Mouse (Mus musculus) lung, embryonic 15.5 days (tissue): ENCODE results near the gene Jade1. TPM values are rescaled to one million over a fixed set of nuclear protein-coding genes. Genes with fewer than 3 reads are reported as not detected.

Source experiments
- ATAC-seq: fragments of 200-750 bp; cut with Nextera tagmentation; 2 replicates; pipeline ENCODE4 v1.8.0; 2017; ENCODE audit warnings: moderate number of reproducible peaks, borderline replicate concordance; ENCODE audit not compliant: low FRiP score, low TSS enrichment; ENCODE audit errors: extremely low read depth
- H3K27ac ChIP-seq: fragments of 300-500 bp; sonication (generic); 2 replicates; pipeline ENCODE4 v1.5.1; 2015; ENCODE audit warnings: moderate library complexity, mild to moderate bottlenecking, inconsistent platforms
- H3K27me3 ChIP-seq: fragments of 300-500 bp; sonication (generic); 2 replicates; pipeline ENCODE4 v1.6.1; 2015; ENCODE audit warnings: inconsistent platforms
- H3K36me3 ChIP-seq: fragments of 300-500 bp; sonication (generic); 2 replicates; pipeline ENCODE4 v1.6.1; 2015; ENCODE audit warnings: inconsistent platforms
- H3K4me1 ChIP-seq: fragments of 300-500 bp; sonication (generic); 2 replicates; pipeline ENCODE4 v1.6.1; 2015; ENCODE audit warnings: inconsistent platforms
- H3K4me2 ChIP-seq: fragments of 300-500 bp; sonication (generic); 2 replicates; pipeline ENCODE4 v1.6.1; 2015; ENCODE audit warnings: inconsistent platforms, mild to moderate bottlenecking, moderate library complexity
- H3K4me3 ChIP-seq: fragments of 300-500 bp; sonication (generic); 2 replicates; pipeline ENCODE4 v1.5.1; 2015; ENCODE audit warnings: mild to moderate bottlenecking, inconsistent platforms
- H3K9ac ChIP-seq: fragments of 300-500 bp; sonication (generic); 2 replicates; pipeline ENCODE4 v1.6.1; 2015; ENCODE audit warnings: inconsistent platforms
- H3K9me3 ChIP-seq: fragments of 300-500 bp; sonication (generic); 2 replicates; pipeline ENCODE4 v1.6.1; 2016; ENCODE audit warnings: inconsistent platforms
- WGBS: fragments of 180-500 bp; shearing (Covaris S2); methylation state at CpG from one replicate; pipeline ENCODE4 v1.1.7; 2015; 5-methylcytosine and 5-hydroxymethylcytosine counted together
- polyA plus RNA-seq: library from polyadenylated mRNA; unstranded; fragments of >200 nt; fragmentation: Nextera tagmentation; extraction: Ambion mirVana; gene quantifications from 2 replicates; pipeline ENCODE4 v1.2.1, GENCODE M21; 2015

Gene Jade1
- polyA plus RNA-seq, 1 experiment from 2014 or later, result 10.9 TPM

GRCm38 (mm10) chr3:41523460-41523859, 32.1 kb upstream of the Jade1 start:
- 85% methylated on average over 4 of the region's 4 CpGs for WGBS
- H3K4me2 ChIP-seq, result no peak overlapping the region
- no peaks in the 10 kb centered on the region for H3K9me3 ChIP-seq
- no peak overlapping the region for H3K4me3 ChIP-seq
- H3K27me3 ChIP-seq, result no peaks in the 10 kb centered on the region
- no peak overlapping the region for H3K27ac ChIP-seq
- peaks cover 12% of the 10 kb centered on the region for H3K4me1 ChIP-seq
- no peak overlapping the region for H3K9ac ChIP-seq
- ATAC-seq, result no peak
- H3K36me3 ChIP-seq, result no peaks in the 10 kb centered on the region

DNA sequence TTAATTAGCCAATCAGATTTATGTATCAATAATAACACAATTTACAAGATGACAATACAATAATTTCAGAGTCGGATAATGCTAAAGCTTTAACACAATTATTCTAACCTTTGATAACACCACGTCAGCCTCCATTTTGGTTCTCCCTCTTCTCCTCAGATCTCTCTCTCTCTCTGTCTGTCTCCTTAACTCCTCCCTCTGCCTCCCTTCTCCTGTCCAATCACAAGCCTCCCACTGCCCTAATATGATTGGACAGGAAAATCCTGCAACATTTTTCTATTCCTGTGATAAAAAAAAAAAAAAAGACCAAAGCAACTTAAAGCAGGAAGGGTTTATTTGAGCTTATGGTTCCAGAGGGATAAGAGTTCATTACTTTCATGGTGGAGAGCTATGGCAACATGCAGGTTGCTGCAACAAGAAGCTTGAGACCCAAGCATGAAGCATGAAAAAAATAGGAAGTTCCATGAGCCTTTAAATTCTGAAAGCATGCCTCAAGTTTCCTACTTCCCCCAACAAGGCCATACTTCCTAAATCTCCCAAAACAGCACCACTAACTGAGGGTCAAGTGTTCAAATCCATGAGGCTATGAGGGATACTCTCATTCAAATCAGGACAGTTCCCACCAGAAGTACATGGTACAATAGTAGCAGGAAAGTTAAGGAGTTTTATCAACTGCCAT, 27.1 kb upstream of the Jade1 start:
- Histone ChIP-seq H3K27me3 (no peaks in the 10 kb centered on the region), H3K4me3 (no peak overlapping the region), H3K9me3 (no peaks in the 10 kb centered on the region), H3K27ac (no peak overlapping the region), H3K9ac (no peak overlapping the region), H3K4me2 (no peak overlapping the region), H3K4me1 (peaks cover 11% of the 10 kb centered on the region), H3K36me3 (no peaks in the 10 kb centered on the region)
- no peak for ATAC-seq
- WGBS, result 97% methylated on average over 2 of the region's 2 CpGs

- H3K36me3 ChIP-seq, result no peaks in the 10 kb centered on the region
- WGBS, result 55% methylated on average over 3 of the region's 3 CpGs
These were observed 25.4 kb upstream of the Jade1 start for GRCm38 (mm10) chr3:41530156-41530555.

DNA sequence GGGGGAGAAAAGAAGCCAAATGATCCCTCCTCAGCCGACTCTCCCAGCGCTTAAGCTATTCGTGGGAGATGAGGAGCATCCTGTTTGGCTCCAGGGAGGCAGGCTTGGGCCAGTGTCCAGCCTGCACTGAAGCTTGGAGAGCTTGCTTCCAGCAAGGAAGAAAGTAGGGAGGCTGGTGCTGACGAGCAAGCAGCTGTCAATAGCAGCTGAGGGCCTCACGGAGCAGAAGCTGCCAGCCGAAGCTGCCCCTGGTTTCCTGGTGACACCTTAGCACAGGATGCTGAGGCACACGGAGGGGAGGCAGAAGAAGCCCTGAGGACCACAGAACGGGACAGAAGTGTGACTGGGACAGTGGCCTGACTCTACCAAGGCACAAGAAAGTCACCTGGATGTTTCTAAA, 24.0 kb upstream of the Jade1 start:
- 11% methylated on average over 8 of the region's 8 CpGs for WGBS
- Histone ChIP-seq H3K9me3 (no peaks in the 10 kb centered on the region), H3K36me3 (no peaks in the 10 kb centered on the region), H3K4me2 (no peak overlapping the region), H3K4me3 (no peak overlapping the region), H3K27ac (no peak overlapping the region), H3K4me1 (peaks cover 12% of the 10 kb centered on the region), H3K9ac (no peak overlapping the region), H3K27me3 (no peaks in the 10 kb centered on the region)
- peak; percentile 52; the same call in 1 of the 2 replicates for ATAC-seq

More at GRCm38 (mm10) chr3:41530156-41530555, 25.4 kb upstream of the Jade1 start:
- peaks cover 12% of the 10 kb centered on the region for H3K4me1 ChIP-seq
- no peak for ATAC-seq
- no peak overlapping the region for H3K27ac ChIP-seq
- H3K4me3 ChIP-seq, result no peak overlapping the region
- no peaks in the 10 kb centered on the region for H3K9me3 ChIP-seq
- H3K9ac ChIP-seq, result no peak overlapping the region
- no peak overlapping the region for H3K4me2 ChIP-seq
- no peaks in the 10 kb centered on the region for H3K27me3 ChIP-seq

DNA sequence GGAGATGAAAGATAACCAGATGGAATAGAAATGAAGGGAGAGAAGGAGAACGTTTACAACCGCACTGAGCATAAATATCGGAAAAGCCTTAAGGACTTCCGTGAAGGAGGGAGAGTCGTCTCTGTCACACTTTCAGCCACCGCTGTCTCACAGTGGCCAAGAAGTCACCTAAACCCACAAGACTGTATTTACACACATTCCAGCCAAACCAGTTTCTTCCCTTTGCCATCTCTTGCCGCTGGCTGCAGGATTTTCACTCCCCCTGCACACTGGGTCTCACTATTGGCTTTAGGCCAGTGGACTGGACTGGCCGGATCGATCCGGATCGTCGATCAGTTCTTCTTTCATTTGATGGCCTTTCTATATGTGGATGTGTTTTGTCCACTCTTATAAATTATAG, 23.4 kb upstream of the Jade1 start:
- no peak overlapping the region for H3K27ac ChIP-seq
- H3K9me3 ChIP-seq, result no peaks in the 10 kb centered on the region
- WGBS, result 41% methylated on average over 12 of the region's 12 CpGs
- no peaks in the 10 kb centered on the region for H3K36me3 ChIP-seq
- peak overlapping the region; percentile 21; the same call in 1 of the 2 replicates for H3K4me2 ChIP-seq
- no peak overlapping the region for H3K4me3 ChIP-seq
- no peaks in the 10 kb centered on the region for H3K27me3 ChIP-seq
- no peak overlapping the region for H3K9ac ChIP-seq
- ATAC-seq, result no peak
- H3K4me1 ChIP-seq, result peaks cover 12% of the 10 kb centered on the region

GRCm38 (mm10) chr3:41533660-41534059, 21.9 kb upstream of the Jade1 start:
- Histone ChIP-seq H3K27ac (no peak overlapping the region), H3K9ac (no peak overlapping the region), H3K4me1 (peaks cover 12% of the 10 kb centered on the region), H3K4me3 (no peak overlapping the region), H3K9me3 (no peaks in the 10 kb centered on the region), H3K27me3 (no peaks in the 10 kb centered on the region), H3K36me3 (no peaks in the 10 kb centered on the region), H3K4me2 (no peak overlapping the region)
- 40% methylated on average over 7 of the region's 7 CpGs for WGBS
- no peak for ATAC-seq

DNA sequence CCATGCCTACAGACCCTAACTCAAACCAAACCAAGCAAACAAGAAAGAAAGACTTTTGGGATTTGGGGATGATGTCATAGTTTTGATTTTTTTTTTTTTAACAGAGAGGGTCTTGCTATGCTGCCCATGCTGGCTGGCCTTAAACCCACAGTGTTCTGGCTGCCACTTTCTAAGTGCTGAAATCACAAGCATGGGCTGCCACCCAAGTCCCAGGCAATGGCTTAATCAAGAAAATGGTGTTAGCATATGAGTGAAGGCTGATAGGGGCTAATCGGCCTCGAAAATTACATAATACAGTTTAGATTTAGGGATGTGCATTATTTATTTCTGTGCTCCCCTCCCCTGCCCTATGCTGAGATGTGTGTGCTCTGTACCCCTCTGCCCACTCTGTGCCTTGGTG, 17.6 kb upstream of the Jade1 start:
- no peaks in the 10 kb centered on the region for H3K9me3 ChIP-seq
- no peaks in the 10 kb centered on the region for H3K27me3 ChIP-seq
- H3K36me3 ChIP-seq, result no peaks in the 10 kb centered on the region
- no peak overlapping the region for H3K4me2 ChIP-seq
- no peak for ATAC-seq
- 0 out of 2 replicates have a peak, but pooled peaks cover 4% of the 10 kb centered on the region for H3K4me1 ChIP-seq
- no peak overlapping the region for H3K27ac ChIP-seq
- H3K4me3 ChIP-seq, result no peak overlapping the region
- WGBS, result 82% methylated on average over 2 of the region's 2 CpGs
- H3K9ac ChIP-seq, result no peak overlapping the region

DNA sequence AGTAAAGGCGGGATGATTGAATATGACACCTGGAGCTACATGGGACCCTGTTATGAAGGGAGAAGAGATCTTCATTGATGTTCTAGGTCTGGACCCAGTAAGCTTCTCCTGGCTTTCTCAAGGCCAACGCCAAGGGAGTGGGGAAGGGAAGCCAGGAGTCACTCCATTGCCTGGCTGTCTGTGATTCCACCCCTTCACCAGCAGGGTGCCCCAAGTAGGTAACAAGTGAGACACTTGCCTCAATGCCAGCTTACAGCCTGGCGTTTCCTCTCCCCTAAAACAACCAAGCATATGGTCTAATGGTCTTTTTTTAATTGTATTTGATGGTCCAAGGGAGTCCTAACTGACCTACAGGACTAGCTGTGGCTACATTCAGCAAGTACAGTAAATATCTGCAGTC, 14.2 kb upstream of the Jade1 start:
- Histone ChIP-seq H3K4me2 (no peak overlapping the region), H3K9me3 (no peaks in the 10 kb centered on the region), H3K9ac (no peak overlapping the region), H3K4me3 (no peak overlapping the region), H3K27me3 (no peaks in the 10 kb centered on the region), H3K4me1 (peaks cover 7% of the 10 kb centered on the region), H3K27ac (no peak overlapping the region), H3K36me3 (no peaks in the 10 kb centered on the region)
- 78% methylated on average over 3 of the region's 3 CpGs for WGBS
- no peak for ATAC-seq

DNA sequence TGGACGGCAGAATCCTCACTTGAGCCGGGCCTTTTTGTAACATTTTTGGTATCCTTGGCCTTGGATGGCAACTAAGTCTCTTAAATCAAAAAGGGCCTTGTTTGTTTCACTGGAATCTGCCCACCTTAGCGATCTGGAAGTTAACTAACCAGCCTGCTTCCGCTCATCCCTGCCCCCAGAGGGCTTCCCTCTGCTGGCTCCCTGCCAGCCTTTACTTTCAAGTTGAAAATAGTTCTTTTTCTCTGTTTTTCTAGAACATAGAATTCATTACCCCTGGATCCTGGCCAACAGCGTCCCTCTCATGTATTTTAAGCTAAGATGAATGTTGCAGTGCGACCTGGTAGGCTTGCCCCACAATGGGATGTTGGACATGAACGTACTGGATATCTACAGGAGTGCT, 11.1 kb upstream of the Jade1 start:
- WGBS, result 25% methylated on average over 7 of the region's 7 CpGs

GRCm38 (mm10) chr3:41547289-41547688, 8.2 kb upstream of the Jade1 start:
- no peak for ATAC-seq
- Histone ChIP-seq H3K27ac (no peak overlapping the region), H3K36me3 (no peaks in the 10 kb centered on the region), H3K4me2 (no peak overlapping the region), H3K9me3 (no peaks in the 10 kb centered on the region), H3K9ac (no peak overlapping the region), H3K4me1 (peaks cover 7% of the 10 kb centered on the region), H3K4me3 (no peak overlapping the region), H3K27me3 (no peaks in the 10 kb centered on the region)
- WGBS, result 91% methylated on average over 5 of the region's 5 CpGs

More for the DNA sequence above, 11.1 kb upstream of the Jade1 start:
- H3K9me3 ChIP-seq, result no peaks in the 10 kb centered on the region
- H3K9ac ChIP-seq, result no peak overlapping the region
- no peak overlapping the region for H3K27ac ChIP-seq
- H3K36me3 ChIP-seq, result no peaks in the 10 kb centered on the region
- H3K4me1 ChIP-seq, result peaks cover 7% of the 10 kb centered on the region
- ATAC-seq, result no peak
- H3K4me2 ChIP-seq, result no peak overlapping the region
- H3K4me3 ChIP-seq, result no peak overlapping the region
- no peaks in the 10 kb centered on the region for H3K27me3 ChIP-seq

GRCm38 (mm10) chr3:41548238-41548637, 7.3 kb upstream of the Jade1 start:
- no peak for ATAC-seq
- Histone ChIP-seq H3K27ac (no peak overlapping the region), H3K9me3 (no peaks in the 10 kb centered on the region), H3K36me3 (no peaks in the 10 kb centered on the region), H3K9ac (no peak overlapping the region), H3K4me1 (peaks cover 7% of the 10 kb centered on the region), H3K27me3 (no peaks in the 10 kb centered on the region), H3K4me3 (no peak overlapping the region), H3K4me2 (no peak overlapping the region)
- 84% methylated on average over 4 of the region's 4 CpGs for WGBS

GRCm38 (mm10) chr3:41551671-41552070, 3.9 kb upstream of the Jade1 start:
- no peak overlapping the region for H3K27ac ChIP-seq
- no peak for ATAC-seq
- no peak overlapping the region for H3K4me3 ChIP-seq
- H3K9ac ChIP-seq, result no peak overlapping the region
- H3K9me3 ChIP-seq, result no peaks in the 10 kb centered on the region
- no peaks in the 10 kb centered on the region for H3K27me3 ChIP-seq
- H3K4me1 ChIP-seq, result no peaks in the 10 kb centered on the region
- H3K4me2 ChIP-seq, result no peak overlapping the region
- 70% methylated on average over 3 of the region's 3 CpGs for WGBS
- no peaks in the 10 kb centered on the region for H3K36me3 ChIP-seq
